Mouse (Mus musculus): ENCODE data around the gene Emx2.

Emx2 gene

GRCm38 (mm10) chr19:59457951-59458742, at the start of gene Emx2:
Gene Emx2 (plus strand): TSS chr19:59458372.
- DNase-seq (ENCODE audit: low spot score) = no peak

GRCm38 (mm10) chr19:59414128-59414527, 44.0 kb upstream of the Emx2 start:
- DNase-seq (ENCODE audit: low spot score) = no peak

- peak; percentile 86 for DNase-seq (ENCODE audit: low spot score)
Observed at GRCm38 (mm10) chr19:59418024-59418423, 40.1 kb upstream of the Emx2 start.

GRCm38 (mm10) chr19:59418671-59419070, 39.5 kb upstream of the Emx2 start:
- no peak for DNase-seq (ENCODE audit: low spot score)

GRCm38 (mm10) chr19:59422393-59422792, 35.8 kb upstream of the Emx2 start:
- no peak for DNase-seq (ENCODE audit: low spot score)

GRCm38 (mm10) chr19:59423685-59424084, 34.5 kb upstream of the Emx2 start:
- DNase-seq (ENCODE audit: low spot score) = no peak

- no peak for DNase-seq (ENCODE audit: low spot score)
Observed at GRCm38 (mm10) chr19:59424975-59425374, 33.2 kb upstream of the Emx2 start.

GRCm38 (mm10) chr19:59432286-59432685, 25.9 kb upstream of the Emx2 start:
- DNase-seq (ENCODE audit: low spot score) = no peak

GRCm38 (mm10) chr19:59450561-59451135, 7.5 kb upstream of the Emx2 start:
- no peak for DNase-seq (ENCODE audit: low spot score)

- no peak for DNase-seq (ENCODE audit: low spot score)
Observed at GRCm38 (mm10) chr19:59451441-59451951, 6.7 kb upstream of the Emx2 start.

GRCm38 (mm10) chr19:59452321-59452720, 5.9 kb upstream of the Emx2 start:
- no peak for DNase-seq (ENCODE audit: low spot score)

- no peak for DNase-seq (ENCODE audit: low spot score)
Observed at GRCm38 (mm10) chr19:59453591-59453990, 4.6 kb upstream of the Emx2 start.

GRCm38 (mm10) chr19:59454196-59454595, 4.0 kb upstream of the Emx2 start:
- no peak for DNase-seq (ENCODE audit: low spot score)

GRCm38 (mm10) chr19:59455671-59456070, 2.5 kb upstream of the Emx2 start:
- no peak for DNase-seq (ENCODE audit: low spot score)

GRCm38 (mm10) chr19:59457011-59457945, 894 bp upstream of the Emx2 start:
- DNase-seq (ENCODE audit: low spot score) = peak; percentile 21

- DNase-seq (ENCODE audit: low spot score) = no peak
Observed at GRCm38 (mm10) chr19:59458743-59459135, 567 bp downstream of the Emx2 start.

- no peak for DNase-seq (ENCODE audit: low spot score)
Observed at GRCm38 (mm10) chr19:59459158-59459781, 1.1 kb downstream of the Emx2 start.

GRCm38 (mm10) chr19:59459811-59460241, 1.7 kb downstream of the Emx2 start:
- DNase-seq (ENCODE audit: low spot score) = no peak

GRCm38 (mm10) chr19:59460328-59461115, 2.4 kb downstream of the Emx2 start:
- DNase-seq (ENCODE audit: low spot score) = no peak

GRCm38 (mm10) chr19:59461481-59462421, 3.6 kb downstream of the Emx2 start:
- no peak for DNase-seq (ENCODE audit: low spot score)
